Mouse (Mus musculus): Measurements from ENCODE around the gene Grifin.
A peak's percentile ranks its signal among the peaks of the same experiment; 100 is the strongest.

The Grifin gene

GRCm38 (mm10) chr5:140589082-140589774 is 24.4 kb upstream of the Grifin start:
- DNase-seq (ENCODE audit: low spot score in 2 of 2): no peak

- DNase-seq (ENCODE audit: low spot score in 2 of 2): no peak
Observed at GRCm38 (mm10) chr5:140583732-140584368, 19.0 kb upstream of the Grifin start.

GRCm38 (mm10) chr5:140582995-140583731 is 18.3 kb upstream of the Grifin start:
- DNase-seq (ENCODE audit: low spot score in 2 of 2): no peak

- DNase-seq (ENCODE audit: low spot score in 2 of 2): no peak
Observed at GRCm38 (mm10) chr5:140581569-140581968, 16.7 kb upstream of the Grifin start.

GRCm38 (mm10) chr5:140579771-140580170 is 14.9 kb upstream of the Grifin start:
- DNase-seq (ENCODE audit: low spot score in 2 of 2): no peak

- DNase-seq (ENCODE audit: low spot score in 2 of 2): no peak
Observed at GRCm38 (mm10) chr5:140579221-140579620, 14.3 kb upstream of the Grifin start.

- no peak for DNase-seq (ENCODE audit: low spot score in 2 of 2)
Observed at GRCm38 (mm10) chr5:140575381-140575866, 10.6 kb upstream of the Grifin start.

- no peak for DNase-seq (ENCODE audit: low spot score in 2 of 2)
Observed at GRCm38 (mm10) chr5:140572611-140573010, 7.7 kb upstream of the Grifin start.

GRCm38 (mm10) chr5:140571673-140572072 is 6.8 kb upstream of the Grifin start:
- DNase-seq (ENCODE audit: low spot score in 2 of 2): peak in 1 of 2 experiments; percentile 30

GRCm38 (mm10) chr5:140571201-140571600 is 6.3 kb upstream of the Grifin start:
- no peak for DNase-seq (ENCODE audit: low spot score in 2 of 2)

- DNase-seq (ENCODE audit: low spot score in 2 of 2): no peak
Observed at GRCm38 (mm10) chr5:140570223-140570870, 5.5 kb upstream of the Grifin start.

- DNase-seq (ENCODE audit: low spot score in 2 of 2): no peak
Observed at GRCm38 (mm10) chr5:140569032-140569595, 4.2 kb upstream of the Grifin start.

- DNase-seq (ENCODE audit: low spot score in 2 of 2): peak; percentile 40 to 51
Observed at GRCm38 (mm10) chr5:140568321-140568970, 3.6 kb upstream of the Grifin start.

- no peak for DNase-seq (ENCODE audit: low spot score in 2 of 2)
Observed at GRCm38 (mm10) chr5:140567751-140568150, 2.9 kb upstream of the Grifin start.

- DNase-seq (ENCODE audit: low spot score in 2 of 2): peak in 1 of 2 experiments; percentile 21
Observed at GRCm38 (mm10) chr5:140567321-140567720, 2.5 kb upstream of the Grifin start.

- no peak for DNase-seq (ENCODE audit: low spot score in 2 of 2)
Observed at GRCm38 (mm10) chr5:140566271-140566670, 1.4 kb upstream of the Grifin start.

- peak; percentile 26 to 45 for DNase-seq (ENCODE audit: low spot score in 2 of 2)
Observed at GRCm38 (mm10) chr5:140565856-140566255, 985 bp upstream of the Grifin start.

- DNase-seq (ENCODE audit: low spot score in 2 of 2): peak in 1 of 2 experiments; percentile 35
Observed at GRCm38 (mm10) chr5:140565451-140565850, 580 bp upstream of the Grifin start.

- DNase-seq (ENCODE audit: low spot score in 2 of 2): no peak
Observed at GRCm38 (mm10) chr5:140562601-140563000, 2.3 kb downstream of the Grifin start.

- DNase-seq (ENCODE audit: low spot score in 2 of 2): no peak
Observed at GRCm38 (mm10) chr5:140556859-140557258, 8.0 kb downstream of the Grifin start.

GRCm38 (mm10) chr5:140553719-140554118 is 11.2 kb downstream of the Grifin start:
- DNase-seq (ENCODE audit: low spot score in 2 of 2): no peak

All from frontal cortex, postnatal 36 days (tissue).